Mouse (Mus musculus): ENCODE results near the gene Gm28048.

GRCm38 (mm10) chr11:23020841-23021240 is 39.0 kb upstream of the Gm28048 start:
- no peak for TF ChIP-seq POLR2AphosphoS2 (IDR thresholded peaks at IDR 0.05; ENCODE audit: insufficient read length, low read depth)
- no peak for TF ChIP-seq TCF12 (IDR thresholded peaks at IDR 0.05; ENCODE audit: insufficient read depth, poor library complexity, severe bottlenecking)
